Mouse (Mus musculus): Measurements from ENCODE around the gene Pitpnm2. TPM values are rescaled to one million over a fixed set of nuclear protein-coding genes. Genes with fewer than 3 reads are reported as not detected.

The Pitpnm2 gene
- polyA plus RNA-seq, 1 experiment from 2014 or later, result 4.0 TPM

- 75% methylated on average over 12 of the region's 12 CpGs for WGBS
- no peak overlapping the region for H3K27ac ChIP-seq (replicated peaks)
- no peak for DNase-seq (ENCODE audit: low spot score)
- H3K36me3 ChIP-seq (replicated peaks), result no peaks in the 10 kb centered on the region
- H3K27me3 ChIP-seq (replicated peaks; ENCODE audit: low read depth, poor library complexity, severe bottlenecking), result peaks cover 17% of the 10 kb centered on the region
- no peaks in the 10 kb centered on the region for H3K9me3 ChIP-seq
- peaks cover 37% of the 10 kb centered on the region for H3K4me1 ChIP-seq
- no peak overlapping the region for H3K4me3 ChIP-seq
These were observed 68.9 kb downstream of the Pitpnm2 start for GRCm38 (mm10) chr5:124180500-124181167.

- no peaks in the 10 kb centered on the region for H3K9me3 ChIP-seq
- no peaks in the 10 kb centered on the region for H3K36me3 ChIP-seq (replicated peaks)
- no peak overlapping the region for H3K27ac ChIP-seq (replicated peaks)
- WGBS, result 89% methylated on average over 4 of the region's 4 CpGs
- peaks cover 31% of the 10 kb centered on the region for H3K4me1 ChIP-seq
- no peak overlapping the region for H3K4me3 ChIP-seq
- H3K27me3 ChIP-seq (replicated peaks; ENCODE audit: low read depth, poor library complexity, severe bottlenecking), result peaks cover 5% of the 10 kb centered on the region
- no peak for DNase-seq (ENCODE audit: low spot score)
These were observed 70.1 kb downstream of the Pitpnm2 start for GRCm38 (mm10) chr5:124179411-124179810.

GRCm38 (mm10) chr5:124176726-124177132, 72.8 kb downstream of the Pitpnm2 start:
- Histone ChIP-seq H3K27ac (replicated peaks) (0 out of 2 replicates have a peak overlapping the region, but pooled peaks have one; percentile 25), H3K36me3 (replicated peaks) (no peaks in the 10 kb centered on the region), H3K4me1 (peaks cover 37% of the 10 kb centered on the region), H3K27me3 (replicated peaks; ENCODE audit: low read depth, poor library complexity, severe bottlenecking) (no peaks in the 10 kb centered on the region), H3K4me3 (no peak overlapping the region; the same call in 1 of the 2 replicates), H3K9me3 (no peaks in the 10 kb centered on the region)
- 19% methylated on average over 7 of the region's 7 CpGs for WGBS
- DNase-seq (ENCODE audit: low spot score), result peak; percentile 44

- Histone ChIP-seq H3K27me3 (replicated peaks; ENCODE audit: low read depth, poor library complexity, severe bottlenecking) (no peaks in the 10 kb centered on the region), H3K9me3 (no peaks in the 10 kb centered on the region), H3K4me3 (no peak overlapping the region), H3K4me1 (peaks cover 37% of the 10 kb centered on the region), H3K27ac (replicated peaks) (no peak overlapping the region), H3K36me3 (replicated peaks) (no peaks in the 10 kb centered on the region)
- 74% methylated on average over 4 of the region's 4 CpGs for WGBS
- DNase-seq (ENCODE audit: low spot score), result no peak
These were observed 74.4 kb downstream of the Pitpnm2 start for GRCm38 (mm10) chr5:124175138-124175537.

GRCm38 (mm10) chr5:124173012-124173985, 76.3 kb downstream of the Pitpnm2 start:
- WGBS, result 82% methylated on average over 15 of the region's 15 CpGs
- H3K27me3 ChIP-seq (replicated peaks; ENCODE audit: low read depth, poor library complexity, severe bottlenecking), result no peaks in the 10 kb centered on the region
- no peaks in the 10 kb centered on the region for H3K9me3 ChIP-seq
- no peaks in the 10 kb centered on the region for H3K36me3 ChIP-seq (replicated peaks)
- peaks cover 50% of the 10 kb centered on the region for H3K4me1 ChIP-seq
- DNase-seq (ENCODE audit: low spot score), result no peak
- no peak overlapping the region for H3K4me3 ChIP-seq
- peak overlapping the region; percentile 20; the same call in 1 of the 2 replicates for H3K27ac ChIP-seq (replicated peaks)

GRCm38 (mm10) chr5:124172246-124172645, 77.3 kb downstream of the Pitpnm2 start:
- H3K27me3 ChIP-seq (replicated peaks; ENCODE audit: low read depth, poor library complexity, severe bottlenecking), result no peaks in the 10 kb centered on the region
- 87% methylated on average over 4 of the region's 4 CpGs for WGBS
- no peaks in the 10 kb centered on the region for H3K9me3 ChIP-seq
- H3K4me3 ChIP-seq, result no peak overlapping the region
- DNase-seq (ENCODE audit: low spot score), result no peak
- no peaks in the 10 kb centered on the region for H3K36me3 ChIP-seq (replicated peaks)
- H3K27ac ChIP-seq (replicated peaks), result no peak overlapping the region
- H3K4me1 ChIP-seq, result peaks cover 53% of the 10 kb centered on the region

- Histone ChIP-seq H3K4me3 (no peak overlapping the region), H3K9me3 (no peaks in the 10 kb centered on the region), H3K36me3 (replicated peaks) (no peaks in the 10 kb centered on the region), H3K27ac (replicated peaks) (no peak overlapping the region), H3K4me1 (peaks cover 53% of the 10 kb centered on the region), H3K27me3 (replicated peaks; ENCODE audit: low read depth, poor library complexity, severe bottlenecking) (no peaks in the 10 kb centered on the region)
- WGBS, result 82% methylated on average over 9 of the region's 9 CpGs
- DNase-seq (ENCODE audit: low spot score), result no peak
These were observed 77.8 kb downstream of the Pitpnm2 start for GRCm38 (mm10) chr5:124171781-124172180.

- no peaks in the 10 kb centered on the region for H3K36me3 ChIP-seq (replicated peaks)
- no peak for DNase-seq (ENCODE audit: low spot score)
- H3K4me1 ChIP-seq, result peaks cover 64% of the 10 kb centered on the region
- WGBS, result 85% methylated on average over 3 of the region's 3 CpGs
- H3K27me3 ChIP-seq (replicated peaks; ENCODE audit: low read depth, poor library complexity, severe bottlenecking), result no peaks in the 10 kb centered on the region
- no peak overlapping the region for H3K4me3 ChIP-seq
- no peaks in the 10 kb centered on the region for H3K9me3 ChIP-seq
- no peak overlapping the region for H3K27ac ChIP-seq (replicated peaks)
These were observed 80.3 kb downstream of the Pitpnm2 start for GRCm38 (mm10) chr5:124169224-124169621.

GRCm38 (mm10) chr5:124168428-124169223, 80.9 kb downstream of the Pitpnm2 start:
- Histone ChIP-seq H3K4me1 (peaks cover 70% of the 10 kb centered on the region), H3K9me3 (no peaks in the 10 kb centered on the region), H3K36me3 (replicated peaks) (no peaks in the 10 kb centered on the region), H3K27ac (replicated peaks) (no peak overlapping the region), H3K4me3 (no peak overlapping the region), H3K27me3 (replicated peaks; ENCODE audit: low read depth, poor library complexity, severe bottlenecking) (no peaks in the 10 kb centered on the region)
- 80% methylated on average over 12 of the region's 12 CpGs for WGBS
- no peak for DNase-seq (ENCODE audit: low spot score)

GRCm38 (mm10) chr5:124167621-124168020, 81.9 kb downstream of the Pitpnm2 start:
- no peak for DNase-seq (ENCODE audit: low spot score)
- Histone ChIP-seq H3K27ac (replicated peaks) (no peak overlapping the region), H3K4me3 (no peak overlapping the region), H3K4me1 (peaks cover 74% of the 10 kb centered on the region), H3K27me3 (replicated peaks; ENCODE audit: low read depth, poor library complexity, severe bottlenecking) (no peaks in the 10 kb centered on the region), H3K9me3 (no peaks in the 10 kb centered on the region), H3K36me3 (replicated peaks) (no peaks in the 10 kb centered on the region)
- 64% methylated on average over 10 of the region's 10 CpGs for WGBS

- peak overlapping the region; percentile 66; the same call in 1 of the 2 replicates for H3K27ac ChIP-seq (replicated peaks)
These were observed 82.8 kb downstream of the Pitpnm2 start for GRCm38 (mm10) chr5:124166741-124167140.

More at GRCm38 (mm10) chr5:124166741-124167140, 82.8 kb downstream of the Pitpnm2 start:
- no peak for DNase-seq (ENCODE audit: low spot score)
- no peaks in the 10 kb centered on the region for H3K9me3 ChIP-seq
- no peaks in the 10 kb centered on the region for H3K36me3 ChIP-seq (replicated peaks)
- H3K27me3 ChIP-seq (replicated peaks; ENCODE audit: low read depth, poor library complexity, severe bottlenecking), result no peaks in the 10 kb centered on the region
- no peak overlapping the region for H3K4me3 ChIP-seq
- peaks cover 79% of the 10 kb centered on the region for H3K4me1 ChIP-seq

Measured in embryonic facial prominence, embryonic 10.5 days (tissue).